Mouse (Mus musculus): ENCODE measurements around the gene Vtn. TPM values are rescaled to one million over a fixed set of nuclear protein-coding genes. Genes with fewer than 3 reads are reported as not detected.

Vtn gene
- polyA plus RNA-seq (2012; rRNA removed): 2.4 and 6.1 TPM in 2 replicates

DNA sequence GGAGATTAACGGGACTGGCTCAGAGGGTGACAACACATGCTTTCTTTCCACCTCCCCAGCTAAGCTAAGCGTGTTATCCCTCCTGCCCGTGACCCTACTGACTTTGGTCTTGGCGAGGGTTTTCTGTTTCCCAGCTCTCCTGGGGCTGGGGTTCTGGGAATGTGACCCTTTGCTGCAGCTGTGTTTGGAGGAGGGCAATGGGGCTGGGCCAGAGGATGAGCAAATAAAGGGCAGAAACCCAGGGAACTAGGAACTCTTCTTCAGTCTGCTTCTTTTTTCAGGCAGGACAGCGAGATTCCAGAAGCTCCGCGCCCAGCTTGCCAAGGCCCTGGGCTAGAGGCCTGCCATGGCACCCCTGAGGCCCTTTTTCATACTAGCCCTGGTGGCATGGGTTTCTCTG is at the start of gene Vtn:
Gene Vtn, plus strand, starts transcription at position 88 of the 400 bp plus-strand sequence.

DNA sequence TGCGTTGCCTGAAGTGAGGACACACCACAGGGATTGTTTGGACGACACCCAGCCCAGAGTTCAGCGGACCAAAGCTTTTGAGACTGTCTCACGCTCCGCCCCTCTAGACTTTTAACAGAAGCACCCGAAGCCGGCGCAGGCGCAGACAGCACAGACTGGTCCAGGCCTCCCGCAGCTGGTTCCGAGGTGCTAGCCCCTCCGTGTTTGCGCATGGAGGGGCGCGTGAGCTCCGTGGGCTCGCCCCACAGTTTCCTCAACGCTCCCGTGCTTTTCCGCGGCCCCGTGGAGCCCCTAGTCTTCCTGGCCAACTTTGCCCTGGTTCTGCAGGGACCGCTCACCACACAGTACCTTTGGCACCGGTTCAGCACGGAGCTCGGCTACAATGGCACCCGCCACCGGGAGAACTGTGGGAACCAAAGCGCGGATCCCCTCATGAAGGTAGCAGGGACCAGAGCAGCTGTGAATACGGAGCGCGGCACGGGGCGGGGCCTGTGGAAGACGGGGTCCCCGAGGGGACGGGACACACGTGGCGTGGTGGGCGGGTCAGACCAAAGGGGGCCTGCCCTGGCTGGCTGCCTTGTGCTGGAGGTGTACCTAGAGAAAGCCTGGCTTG is 33.2 kb upstream of the Vtn start, which contains the start of gene Slc46a1:
Gene Slc46a1, plus strand, starts transcription at position 130 of the 613 bp plus-strand sequence.

DNA sequence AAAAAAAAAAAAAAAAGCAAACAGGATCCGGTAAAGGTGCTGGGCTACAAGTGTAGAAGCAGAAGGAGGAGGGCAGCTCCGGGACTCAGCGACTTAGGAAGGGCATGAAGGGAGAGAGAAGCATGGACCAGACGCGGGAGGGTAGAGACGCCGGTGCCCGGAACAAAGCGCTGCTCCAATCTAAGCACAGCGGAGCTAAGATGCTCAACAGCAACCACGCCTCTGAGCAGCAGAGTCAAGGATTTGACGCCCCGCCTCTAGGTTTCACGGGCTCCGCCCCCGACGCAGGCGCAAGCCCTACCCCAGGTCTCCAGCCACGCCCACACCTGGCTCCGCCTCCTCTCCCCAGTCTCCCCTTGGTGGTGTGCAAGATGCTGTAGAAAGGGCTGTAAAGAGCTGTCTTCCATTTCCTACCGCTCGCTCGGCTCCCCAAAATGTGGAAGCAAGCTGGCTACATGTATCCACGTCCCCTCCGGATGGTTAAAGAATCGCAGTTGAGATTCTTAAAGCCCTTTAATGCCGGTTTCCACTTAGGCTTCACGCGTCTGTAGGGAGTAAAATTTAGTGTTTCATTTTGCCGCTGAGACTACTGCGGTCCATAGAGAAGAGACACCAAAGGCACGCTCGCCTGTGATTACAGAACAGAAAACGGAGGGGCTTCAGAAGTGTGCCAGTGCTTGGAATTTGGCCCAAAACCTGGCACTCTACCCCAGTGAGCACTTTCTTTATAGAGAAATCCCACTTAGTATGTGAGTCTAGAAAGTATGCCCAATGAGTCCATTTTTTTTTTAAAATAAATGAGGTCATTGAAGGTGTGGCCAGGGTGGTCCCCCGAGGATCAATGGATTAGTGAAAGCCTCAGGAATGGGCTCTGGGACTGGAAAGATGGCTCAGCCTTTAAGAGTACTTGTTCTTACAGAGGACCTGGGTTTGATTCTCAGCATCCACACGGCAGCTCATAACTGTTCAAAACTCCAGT is 1.1 kb upstream of the Vtn start, which contains the start of gene Sarm1:
Gene Sarm1, minus strand, starts transcription at position 211 of the 979 bp plus-strand sequence.

DNA sequence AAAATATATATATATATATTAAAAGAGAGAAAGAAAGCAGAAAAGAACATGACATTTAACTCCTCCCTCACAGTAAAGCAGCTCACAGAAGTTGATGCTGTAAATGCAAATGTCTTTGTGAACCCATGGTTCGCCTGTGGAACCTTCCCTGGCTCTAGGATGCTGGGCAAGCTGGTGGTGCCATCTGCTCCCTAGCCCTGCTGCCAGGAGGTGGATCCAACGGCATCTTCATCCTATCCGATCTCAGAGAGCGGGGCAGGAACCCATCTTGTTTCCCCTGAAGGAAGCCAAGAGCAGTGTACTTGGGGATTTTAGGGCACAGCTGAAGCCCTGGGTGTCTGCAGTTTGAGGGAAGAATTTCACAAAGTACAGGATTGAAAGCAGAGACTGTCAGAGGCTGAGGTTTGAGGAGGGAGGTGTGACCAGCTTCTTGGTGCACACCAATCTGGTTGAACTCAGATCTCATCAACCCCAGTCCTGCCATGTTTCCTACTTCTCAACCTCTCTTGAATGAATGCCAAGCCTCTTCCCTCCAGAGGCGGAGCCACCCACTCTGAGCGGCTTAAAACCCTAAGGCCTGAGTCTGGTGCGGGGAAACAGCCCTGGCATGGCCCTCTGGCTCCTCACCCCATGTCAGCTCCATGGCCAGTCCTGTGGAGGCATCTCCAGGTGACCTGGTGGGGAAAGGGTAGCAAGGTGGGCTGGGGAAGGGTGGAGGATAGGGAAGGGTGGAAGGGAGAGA is 4.2 kb downstream of the Vtn start, which contains the start of gene Sebox:
Gene Sebox, plus strand, starts transcription at position 539 of the 742 bp plus-strand sequence.

GRCm38 (mm10) chr11:78512025-78512957 is 13.4 kb downstream of the Vtn start, which contains the start of the genes Tmem199 and Poldip2:
Gene Tmem199, minus strand, starts transcription at chr11:78512172.
Gene Poldip2, plus strand, starts transcription at chr11:78512193.

DNA sequence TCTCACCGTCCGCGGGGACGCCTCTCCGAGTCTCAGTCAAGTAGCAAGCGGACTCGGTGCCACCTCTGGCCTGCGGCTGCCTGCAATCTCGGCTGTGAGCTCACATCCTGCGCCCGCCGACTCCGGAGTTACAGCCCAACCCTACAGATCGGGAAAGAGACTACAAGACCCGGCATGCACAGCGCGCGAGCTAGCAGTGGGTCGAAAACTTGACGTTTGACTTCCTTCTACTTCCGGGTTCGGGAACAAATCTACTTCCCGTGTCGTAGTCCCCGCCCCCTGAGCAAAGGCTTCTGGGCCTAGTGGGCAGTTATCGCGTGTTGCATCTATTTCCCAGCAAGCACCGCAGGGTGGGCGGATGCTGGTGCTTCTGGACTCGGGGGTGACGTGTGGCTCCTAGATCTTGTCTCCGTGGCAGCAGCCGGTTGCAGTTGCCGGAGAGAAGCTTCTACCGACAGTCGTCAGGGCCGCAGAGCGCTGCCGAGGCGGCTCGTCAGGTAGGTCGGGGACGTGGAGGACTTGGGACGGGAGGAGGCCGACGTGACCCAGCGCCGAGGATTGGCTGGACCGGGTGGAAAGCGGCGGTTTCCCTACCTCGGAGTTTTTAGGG is 37.3 kb downstream of the Vtn start, which contains the start of the genes Tnfaip1 and Ift20:
Gene Tnfaip1, minus strand, starts transcription at position 253 of the 610 bp plus-strand sequence.
Gene Ift20, plus strand, starts transcription at position 282 of the 610 bp plus-strand sequence.

DNA sequence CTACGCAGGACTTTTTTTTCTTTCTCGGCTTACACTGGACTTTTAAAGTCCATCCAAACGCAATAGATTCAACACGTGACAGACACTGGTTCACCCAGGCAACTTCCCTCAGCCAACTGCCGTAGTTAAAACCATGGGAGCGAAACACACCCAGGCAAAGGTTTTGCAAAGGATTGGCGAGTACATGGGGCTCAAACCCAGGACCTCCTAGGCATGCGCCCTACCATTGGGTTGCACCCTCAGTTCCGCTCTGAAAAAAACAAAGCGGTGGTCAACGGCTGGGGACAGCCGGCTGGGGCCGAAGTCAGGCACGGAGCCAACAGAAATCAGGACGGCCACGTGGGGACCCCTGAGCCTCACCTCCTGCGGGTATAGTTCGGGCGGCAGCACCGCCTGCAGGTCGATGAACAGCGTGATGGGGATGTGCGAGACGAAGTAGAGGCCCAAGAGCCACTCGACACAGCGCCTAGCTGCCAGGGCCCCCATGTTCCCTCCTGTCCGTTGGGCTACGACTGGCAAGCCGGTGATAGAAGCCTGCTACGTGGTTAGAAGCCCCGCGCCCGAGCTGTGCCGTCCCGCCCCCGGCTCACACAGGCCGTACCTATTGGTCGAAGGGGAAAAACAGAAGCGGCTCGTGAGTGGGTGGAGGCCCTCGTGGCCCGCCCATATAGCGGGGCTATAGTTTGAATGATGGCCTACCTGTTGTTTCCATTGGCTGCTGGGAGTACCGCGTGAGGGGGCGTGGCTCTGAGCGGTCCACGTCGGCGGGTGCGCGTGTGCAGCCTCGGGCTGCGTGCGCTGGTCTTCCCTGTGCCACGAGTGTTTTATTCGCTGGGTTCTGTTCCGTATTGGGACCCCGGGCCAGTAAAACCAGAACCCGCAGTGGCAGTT is 51.5 kb downstream of the Vtn start, which contains the start of gene Tmem97:
Gene Tmem97, minus strand, starts transcription at position 610 of the 891 bp plus-strand sequence.

Other genes with a start within 250 kb of the Vtn start
- 65.5 and 85.1 TPM in 2 replicates for gene 2610507B11Rik, start 237.3 kb upstream of the Vtn start, polyA plus RNA-seq (2012; rRNA removed)
- 0.22 and 0.34 TPM in 2 replicates for gene BC030499, start 208.2 kb upstream of the Vtn start, polyA plus RNA-seq (2012; rRNA removed)
- gene Spag5, start 197.6 kb upstream of the Vtn start, polyA plus RNA-seq (2012; rRNA removed): 8.6 and 9.4 TPM in 2 replicates
- gene Aldoc, start 176.1 kb upstream of the Vtn start, polyA plus RNA-seq (2012; rRNA removed): 16.8 and 18.5 TPM in 2 replicates
- 96.0 and 116 TPM in 2 replicates for gene Pigs, start 170.7 kb upstream of the Vtn start, polyA plus RNA-seq (2012; rRNA removed)
- gene Unc119, start 155.6 kb upstream of the Vtn start, polyA plus RNA-seq (2012; rRNA removed): 90.9 and 94.8 TPM in 2 replicates
- 0.86 and 1.3 TPM in 2 replicates for gene Foxn1, start 112.5 kb upstream of the Vtn start, polyA plus RNA-seq (2012; rRNA removed)
- 243 and 292 TPM in 2 replicates for gene Slc13a2, start 76.9 kb upstream of the Vtn start, polyA plus RNA-seq (2012; rRNA removed)
- gene Slc46a1, start 33.4 kb upstream of the Vtn start, polyA plus RNA-seq (2012; rRNA removed): 56.5 and 74.1 TPM in 2 replicates
- gene Sarm1, start 1.3 kb upstream of the Vtn start, polyA plus RNA-seq (2012; rRNA removed): 0.83 and 1.00 TPM in 2 replicates
- not detected in 2 replicates for gene Sebox, start 4.4 kb downstream of the Vtn start, polyA plus RNA-seq (2012; rRNA removed)
- gene Tmem199, start 13.1 kb downstream of the Vtn start, polyA plus RNA-seq (2012; rRNA removed): 6.8 and 8.4 TPM in 2 replicates
- gene Poldip2, start 13.1 kb downstream of the Vtn start, polyA plus RNA-seq (2012; rRNA removed): 37.7 and 42.1 TPM in 2 replicates
- 45.7 and 46.7 TPM in 2 replicates for gene Tnfaip1, start 37.2 kb downstream of the Vtn start, polyA plus RNA-seq (2012; rRNA removed)
- gene Ift20, start 37.3 kb downstream of the Vtn start, polyA plus RNA-seq (2012; rRNA removed): 64.5 and 70.4 TPM in 2 replicates
- gene Tmem97, start 51.7 kb downstream of the Vtn start, polyA plus RNA-seq (2012; rRNA removed): 45.0 and 66.3 TPM in 2 replicates
- gene Nlk, start 198.3 kb downstream of the Vtn start, polyA plus RNA-seq (2012; rRNA removed): 12.3 and 15.7 TPM in 2 replicates

Measured in colon, adult 2 months (tissue).